Mouse (Mus musculus): Measurements from ENCODE around the gene E2f4. TPM values are rescaled to one million over a fixed set of nuclear protein-coding genes. Genes with fewer than 3 reads are reported as not detected.

The E2f4 gene
- polyA plus RNA-seq, 1 experiment from 2014 or later, result 57.5 TPM

DNA sequence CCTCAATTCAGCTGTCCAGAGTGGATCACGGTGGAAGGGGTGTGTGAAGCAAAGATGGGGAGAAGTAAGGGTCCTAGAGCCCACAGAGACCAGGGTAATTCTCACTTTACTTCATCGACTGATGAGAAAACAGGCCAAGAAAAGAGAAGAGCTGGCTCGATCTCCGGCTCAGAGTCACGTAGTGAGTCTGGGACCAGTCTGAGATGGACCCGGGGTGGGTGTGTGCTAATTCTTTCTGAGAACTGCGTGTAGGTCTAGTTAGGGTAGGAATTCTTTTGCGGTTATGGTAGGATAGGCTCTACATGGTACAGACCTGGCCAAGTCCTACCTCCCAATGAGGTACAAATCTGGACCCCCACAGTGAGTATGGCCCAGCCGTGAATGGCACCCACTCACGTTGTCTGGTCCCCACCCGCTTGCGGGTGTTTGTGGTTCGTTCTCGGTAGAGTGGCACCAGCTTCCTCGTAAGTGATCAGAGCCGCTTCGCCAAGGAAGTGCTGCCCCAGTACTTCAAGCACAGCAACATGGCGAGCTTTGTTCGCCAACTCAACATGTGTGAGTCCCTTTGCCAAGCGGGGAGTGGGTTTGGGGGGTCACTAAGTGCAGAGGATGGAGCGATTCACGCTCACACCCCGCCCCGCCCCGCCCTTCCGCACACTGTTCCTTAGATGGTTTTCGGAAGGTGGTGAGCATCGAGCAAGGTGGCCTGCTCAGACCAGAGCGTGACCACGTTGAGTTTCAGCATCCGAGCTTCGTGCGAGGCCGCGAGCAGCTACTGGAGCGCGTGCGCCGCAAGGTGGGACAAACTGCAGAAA is 27.2 kb upstream of the E2f4 start:
- Histone ChIP-seq H3K9me3 (no peaks in the 10 kb centered on the region; the same call in 1 of the 2 replicates), H3K4me3 (replicated peaks) (peak overlapping the region; percentile 50), H3K9ac (replicated peaks) (peak overlapping the region; percentile 42; the same call in 1 of the 2 replicates), H3K36me3 (no peaks in the 10 kb centered on the region), H3K27me3 (peaks cover 99% of the 10 kb centered on the region), H3K4me1 (replicated peaks) (peaks cover 33% of the 10 kb centered on the region), H3K27ac (no peak overlapping the region), H3K4me2 (replicated peaks) (peak overlapping the region; percentile 75)
- no peak for ATAC-seq
- WGBS, result 3% methylated on average over 39 of the region's 39 CpGs

DNA sequence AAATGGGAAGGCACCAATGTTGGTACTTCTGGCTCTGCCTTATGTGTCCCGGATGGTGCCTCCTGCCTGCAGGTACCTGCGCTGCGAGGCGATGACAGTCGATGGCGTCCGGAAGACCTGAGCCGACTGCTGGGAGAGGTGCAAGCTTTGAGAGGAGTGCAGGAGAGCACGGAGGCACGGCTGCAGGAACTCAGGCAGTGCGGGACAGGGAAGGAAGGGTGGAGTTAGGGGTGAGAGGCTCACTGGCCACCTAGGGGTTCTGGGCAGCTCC is 26.6 kb upstream of the E2f4 start:
- Histone ChIP-seq H3K27ac (no peak overlapping the region), H3K4me3 (replicated peaks) (peak overlapping the region; percentile 5; the same call in 1 of the 2 replicates), H3K4me1 (replicated peaks) (peaks cover 38% of the 10 kb centered on the region), H3K9me3 (no peaks in the 10 kb centered on the region; the same call in 1 of the 2 replicates), H3K27me3 (peaks cover 99% of the 10 kb centered on the region), H3K36me3 (no peaks in the 10 kb centered on the region), H3K9ac (replicated peaks) (no peak overlapping the region), H3K4me2 (replicated peaks) (peak overlapping the region; percentile 25; the same call in 1 of the 2 replicates)
- WGBS, result 2% methylated on average over 11 of the region's 11 CpGs
- ATAC-seq, result no peak

DNA sequence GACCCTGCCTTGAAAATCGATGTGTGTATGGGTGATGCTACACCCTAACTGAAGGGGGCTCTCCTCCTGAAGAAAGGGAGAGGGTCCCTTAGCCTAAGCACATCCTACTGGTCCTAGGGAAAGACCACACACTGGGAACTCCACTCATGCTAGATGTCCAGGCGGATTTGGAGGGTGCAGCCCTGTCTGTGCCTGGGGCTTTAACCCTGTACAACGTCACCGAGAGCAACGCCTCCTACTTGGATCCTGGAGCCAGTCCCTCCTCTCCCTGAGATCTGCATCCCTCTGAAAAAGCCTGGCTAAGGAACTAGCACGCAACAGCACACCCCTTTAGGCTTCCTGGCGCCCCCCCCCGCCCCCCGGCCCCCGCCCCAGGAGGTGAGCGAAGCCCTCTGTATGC is 22.1 kb upstream of the E2f4 start:
- peak overlapping the region; percentile 28; the same call in 1 of the 2 replicates for H3K9ac ChIP-seq (replicated peaks)
- H3K27ac ChIP-seq, result no peak overlapping the region
- H3K27me3 ChIP-seq, result peaks cover 99% of the 10 kb centered on the region
- 5% methylated on average over 11 of the region's 11 CpGs for WGBS
- no peak for ATAC-seq
- H3K4me3 ChIP-seq (replicated peaks), result peak overlapping the region; percentile 48; the same call in 1 of the 2 replicates
- H3K4me2 ChIP-seq (replicated peaks), result peak overlapping the region; percentile 84
- no peaks in the 10 kb centered on the region for H3K9me3 ChIP-seq
- peaks cover 36% of the 10 kb centered on the region for H3K4me1 ChIP-seq (replicated peaks)
- H3K36me3 ChIP-seq, result peaks cover 11% of the 10 kb centered on the region

DNA sequence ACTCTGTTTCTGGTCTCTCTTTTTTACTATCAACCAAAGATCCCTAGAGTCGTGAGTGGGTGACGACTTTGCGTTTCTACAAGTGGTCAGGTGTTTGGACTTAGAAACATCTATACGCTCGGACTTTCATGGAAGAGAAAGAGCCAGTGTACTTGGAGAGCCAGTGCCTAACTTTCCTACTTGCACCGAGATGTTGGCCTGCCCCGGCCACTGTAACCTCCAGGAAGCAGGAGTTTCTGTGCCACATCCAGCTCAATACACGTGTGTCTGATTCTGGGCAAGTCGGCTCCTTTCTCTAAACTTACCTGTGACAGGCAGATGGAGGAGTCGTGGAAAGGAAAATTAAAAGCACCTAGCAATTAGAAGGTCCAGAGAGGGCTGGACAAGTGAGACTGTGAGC is 21.6 kb upstream of the E2f4 start, which contains the start of gene Nol3:
Nol3 (plus strand) TSS at position 301 of the 400 bp plus-strand sequence.
- Histone ChIP-seq H3K4me3 (replicated peaks) (peak within 1 kb of the TSS; percentile 48), H3K9ac (replicated peaks) (peak within 1 kb of the TSS; percentile 70), H3K27me3 (peaks cover 98% of the 10 kb centered on the region), H3K4me2 (replicated peaks) (peak within 1 kb of the TSS; percentile 84), H3K36me3 (peaks cover 16% of the 10 kb centered on the region), H3K4me1 (replicated peaks) (peaks cover 31% of the 10 kb centered on the region), H3K9me3 (no peaks in the 10 kb centered on the region), H3K27ac (no peak within 1 kb of the TSS)
- peak; percentile 2; the same call in 1 of the 2 replicates for ATAC-seq
- 4% methylated on average over 10 of the region's 10 CpGs for WGBS

DNA sequence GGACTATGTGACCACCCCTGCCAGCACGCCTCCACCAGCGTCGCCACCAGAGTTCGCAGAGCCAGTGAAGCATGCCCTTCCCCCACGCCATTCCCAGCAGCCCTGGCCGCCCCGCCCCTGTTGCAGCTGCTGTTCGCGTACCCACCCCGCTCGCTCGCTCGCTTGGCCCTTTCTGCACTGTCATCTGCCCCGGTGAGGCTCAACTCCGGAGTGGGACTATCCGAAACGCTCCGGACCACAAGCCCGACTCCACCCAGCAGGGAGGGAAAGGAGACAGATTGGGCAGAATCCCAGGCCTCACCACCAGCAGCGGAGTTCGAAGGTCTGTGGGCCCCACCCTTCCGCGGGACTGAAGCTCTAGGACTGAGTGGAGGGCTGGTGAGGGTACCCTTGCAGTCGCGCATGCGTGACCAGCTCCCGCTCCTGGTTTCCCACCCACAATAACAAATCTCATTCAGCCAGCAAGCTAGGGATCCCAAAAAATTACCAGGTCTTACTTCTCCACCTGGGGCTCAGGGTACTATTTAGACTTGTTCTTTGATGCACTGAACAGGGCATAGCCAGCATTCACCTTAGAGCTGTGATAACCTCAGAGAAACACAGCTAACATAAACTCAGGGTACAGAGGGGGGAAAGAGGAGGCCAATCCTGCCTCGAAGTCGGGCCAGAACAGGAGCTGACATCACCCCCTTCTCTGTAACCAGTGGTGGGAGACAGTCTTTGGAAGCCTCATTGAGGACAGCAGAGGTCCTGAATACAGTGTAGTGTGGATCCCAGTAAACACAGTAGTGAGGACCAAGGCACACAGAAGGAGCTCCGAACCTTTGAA is 21.0 kb upstream of the E2f4 start:
- peak overlapping the region; percentile 84 for H3K4me2 ChIP-seq (replicated peaks)
- 2% methylated on average over 30 of the region's 30 CpGs for WGBS
- H3K4me3 ChIP-seq (replicated peaks), result peak overlapping the region; percentile 48
- H3K4me1 ChIP-seq (replicated peaks), result peaks cover 30% of the 10 kb centered on the region
- no peak overlapping the region for H3K27ac ChIP-seq
- H3K9ac ChIP-seq (replicated peaks), result peak overlapping the region; percentile 70
- peaks cover 20% of the 10 kb centered on the region for H3K36me3 ChIP-seq
- ATAC-seq, result peak; percentile 73
- H3K9me3 ChIP-seq, result no peaks in the 10 kb centered on the region
- H3K27me3 ChIP-seq, result peaks cover 94% of the 10 kb centered on the region

DNA sequence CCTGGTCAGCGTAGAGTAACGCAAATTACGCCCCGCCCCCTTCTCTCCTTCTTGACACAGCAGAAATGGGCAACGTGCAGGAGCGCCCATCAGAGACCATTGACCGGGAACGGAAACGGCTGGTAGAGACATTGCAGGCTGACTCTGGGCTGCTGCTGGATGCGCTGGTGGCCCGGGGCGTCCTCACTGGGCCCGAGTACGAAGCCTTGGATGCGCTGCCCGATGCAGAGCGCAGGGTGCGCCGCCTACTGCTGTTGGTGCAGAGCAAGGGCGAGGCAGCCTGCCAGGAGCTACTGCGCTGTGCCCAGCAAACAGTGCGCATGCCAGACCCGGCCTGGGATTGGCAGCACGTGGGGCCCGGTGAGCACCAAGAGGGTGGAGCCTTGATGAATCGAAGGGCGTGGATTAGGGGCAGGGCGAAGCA is 18.5 kb upstream of the E2f4 start:
- H3K9ac ChIP-seq (replicated peaks), result 0 out of 2 replicates have a peak overlapping the region, but pooled peaks have one; percentile 37
- H3K4me1 ChIP-seq (replicated peaks), result peaks cover 30% of the 10 kb centered on the region
- 3% methylated on average over 28 of the region's 28 CpGs for WGBS
- peaks cover 78% of the 10 kb centered on the region for H3K27me3 ChIP-seq
- H3K4me2 ChIP-seq (replicated peaks), result peak overlapping the region; percentile 48
- ATAC-seq, result peak; percentile 53
- H3K27ac ChIP-seq, result no peak overlapping the region
- no peaks in the 10 kb centered on the region for H3K9me3 ChIP-seq
- peak overlapping the region; percentile 20 for H3K4me3 ChIP-seq (replicated peaks)
- H3K36me3 ChIP-seq, result peaks cover 43% of the 10 kb centered on the region

DNA sequence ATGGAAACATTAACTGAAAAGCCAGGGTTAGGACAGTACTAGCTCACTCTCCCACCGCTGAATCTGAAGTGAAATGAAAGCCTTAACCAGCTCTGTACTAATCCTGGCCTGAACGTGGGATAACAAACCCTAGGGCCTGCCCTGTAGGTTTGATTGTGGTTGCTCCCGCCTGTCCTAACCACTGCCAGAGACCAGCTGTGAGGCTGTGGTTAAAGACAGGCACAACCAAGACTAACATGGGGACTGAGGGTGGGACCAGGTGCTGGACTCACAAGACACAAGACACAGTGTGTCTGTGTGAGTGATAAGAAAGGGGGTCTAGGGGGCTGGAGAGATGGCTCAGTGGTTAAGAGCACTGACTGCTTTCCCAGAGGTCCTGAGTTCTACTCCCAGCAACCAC is 16.9 kb upstream of the E2f4 start:
- no peak overlapping the region for H3K9ac ChIP-seq (replicated peaks)
- H3K4me3 ChIP-seq (replicated peaks), result no peak overlapping the region
- no peak for ATAC-seq
- peaks cover 56% of the 10 kb centered on the region for H3K36me3 ChIP-seq
- peaks cover 61% of the 10 kb centered on the region for H3K27me3 ChIP-seq
- no peak overlapping the region for H3K4me2 ChIP-seq (replicated peaks)
- H3K9me3 ChIP-seq, result no peaks in the 10 kb centered on the region
- no peak overlapping the region for H3K27ac ChIP-seq
- WGBS, result 61% methylated on average over 3 of the region's 3 CpGs
- peaks cover 36% of the 10 kb centered on the region for H3K4me1 ChIP-seq (replicated peaks)

DNA sequence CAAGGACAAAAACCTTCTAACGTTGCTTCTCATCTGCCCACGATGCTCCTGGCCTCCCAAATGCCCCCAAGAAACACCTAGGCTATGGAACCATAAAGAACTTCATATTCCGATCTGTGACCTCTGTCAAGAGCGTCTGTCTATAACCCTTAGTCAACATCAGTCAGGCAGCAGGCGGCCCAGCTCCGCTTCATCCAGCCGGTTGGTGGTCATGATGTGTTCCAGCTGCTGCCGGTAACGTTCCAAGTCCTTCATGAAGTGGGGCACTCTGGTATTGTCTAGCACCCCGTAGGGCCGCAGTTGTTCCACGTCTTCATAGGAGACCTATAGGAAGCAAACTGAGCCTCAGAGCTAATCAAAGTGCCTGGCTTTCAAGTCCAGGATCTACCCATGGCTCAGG is 15.6 kb upstream of the E2f4 start:
- Histone ChIP-seq H3K9me3 (no peaks in the 10 kb centered on the region), H3K4me2 (replicated peaks) (no peak overlapping the region), H3K4me1 (replicated peaks) (peaks cover 36% of the 10 kb centered on the region), H3K27me3 (peaks cover 49% of the 10 kb centered on the region), H3K4me3 (replicated peaks) (no peak overlapping the region), H3K9ac (replicated peaks) (no peak overlapping the region), H3K27ac (no peak overlapping the region), H3K36me3 (peaks cover 64% of the 10 kb centered on the region)
- ATAC-seq, result no peak
- WGBS, result 89% methylated on average over 12 of the region's 12 CpGs

DNA sequence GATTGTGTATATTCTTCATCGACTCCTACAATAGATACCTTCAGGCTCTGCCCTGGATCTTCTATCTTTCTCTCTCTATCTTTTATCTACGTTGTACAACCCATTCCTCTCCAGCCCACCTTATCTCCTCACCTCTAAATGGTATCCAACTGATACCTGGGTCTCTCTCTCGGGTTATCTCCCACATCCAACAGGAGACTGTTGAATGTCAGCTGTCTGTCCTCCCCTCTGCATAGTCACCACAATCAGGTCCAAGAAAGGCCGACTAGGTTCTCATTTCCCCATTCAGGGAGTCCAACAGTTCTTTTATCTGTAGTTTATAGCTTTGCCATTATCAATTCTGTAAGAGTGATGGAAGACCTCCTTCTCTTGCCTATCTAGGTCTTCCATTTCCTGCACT is 15.2 kb upstream of the E2f4 start:
- Histone ChIP-seq H3K4me3 (replicated peaks) (no peak overlapping the region), H3K4me2 (replicated peaks) (no peak overlapping the region), H3K27ac (no peak overlapping the region), H3K4me1 (replicated peaks) (peaks cover 37% of the 10 kb centered on the region), H3K9me3 (no peaks in the 10 kb centered on the region), H3K27me3 (peaks cover 45% of the 10 kb centered on the region), H3K9ac (replicated peaks) (no peak overlapping the region), H3K36me3 (peaks cover 64% of the 10 kb centered on the region)
- no peak for ATAC-seq
- 94% methylated on average over 4 of the region's 4 CpGs for WGBS

DNA sequence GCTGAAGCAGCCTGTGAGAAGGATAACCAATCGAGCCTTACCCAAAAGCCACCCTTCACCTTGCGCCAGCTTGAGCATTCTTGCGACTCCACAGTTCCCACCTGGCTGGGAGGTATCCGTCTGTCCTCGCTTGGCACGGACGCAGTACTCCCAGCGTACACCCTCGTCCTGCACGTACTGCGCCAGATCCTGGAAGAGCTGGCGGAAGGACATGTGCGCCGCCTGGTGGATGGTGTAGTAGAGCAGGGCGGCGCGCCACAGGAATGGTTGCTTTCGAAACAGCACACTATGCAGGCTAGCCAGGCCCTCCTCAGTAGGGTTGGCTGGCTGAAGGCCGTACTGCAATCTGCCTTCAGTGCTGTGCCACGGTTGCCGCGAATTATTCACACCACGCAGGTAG is 14.4 kb upstream of the E2f4 start:
- peak; percentile 49 for ATAC-seq
- 27% methylated on average over 23 of the region's 23 CpGs for WGBS

DNA sequence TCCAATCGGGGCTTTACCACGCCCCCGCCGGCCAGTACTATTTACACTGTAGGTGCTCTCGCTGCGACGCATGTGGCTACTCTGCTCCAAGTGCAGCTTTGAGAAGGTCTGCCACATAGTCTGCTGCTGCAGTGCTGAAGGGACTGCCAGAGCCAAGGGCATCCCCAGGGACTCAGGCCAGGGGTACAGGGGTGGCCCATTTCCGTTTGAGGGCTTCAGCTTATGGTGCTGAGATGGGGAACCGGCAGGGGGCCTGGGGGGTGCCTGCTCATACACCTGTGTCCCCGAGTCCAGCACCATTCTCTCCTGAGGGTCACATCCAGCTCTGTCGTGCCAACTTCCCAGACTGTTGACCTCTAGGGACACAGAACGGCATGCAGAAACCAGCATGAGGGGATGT is 11.9 kb upstream of the E2f4 start:
- 40% methylated on average over 12 of the region's 12 CpGs for WGBS
- Histone ChIP-seq H3K27me3 (peaks cover 17% of the 10 kb centered on the region), H3K27ac (no peak overlapping the region), H3K9me3 (no peaks in the 10 kb centered on the region), H3K4me2 (replicated peaks) (peak overlapping the region; percentile 81; the same call in 1 of the 2 replicates), H3K4me1 (replicated peaks) (peaks cover 52% of the 10 kb centered on the region), H3K4me3 (replicated peaks) (no peak overlapping the region), H3K36me3 (peaks cover 51% of the 10 kb centered on the region), H3K9ac (replicated peaks) (0 out of 2 replicates have a peak overlapping the region, but pooled peaks have one; percentile 39)
- no peak for ATAC-seq

More for the DNA sequence above, 14.4 kb upstream of the E2f4 start:
- no peak overlapping the region for H3K4me3 ChIP-seq (replicated peaks)
- H3K4me1 ChIP-seq (replicated peaks), result peaks cover 45% of the 10 kb centered on the region
- H3K27ac ChIP-seq, result no peak overlapping the region
- no peak overlapping the region for H3K4me2 ChIP-seq (replicated peaks)
- H3K9me3 ChIP-seq, result no peaks in the 10 kb centered on the region
- H3K27me3 ChIP-seq, result peaks cover 37% of the 10 kb centered on the region
- H3K9ac ChIP-seq (replicated peaks), result no peak overlapping the region
- peaks cover 64% of the 10 kb centered on the region for H3K36me3 ChIP-seq

DNA sequence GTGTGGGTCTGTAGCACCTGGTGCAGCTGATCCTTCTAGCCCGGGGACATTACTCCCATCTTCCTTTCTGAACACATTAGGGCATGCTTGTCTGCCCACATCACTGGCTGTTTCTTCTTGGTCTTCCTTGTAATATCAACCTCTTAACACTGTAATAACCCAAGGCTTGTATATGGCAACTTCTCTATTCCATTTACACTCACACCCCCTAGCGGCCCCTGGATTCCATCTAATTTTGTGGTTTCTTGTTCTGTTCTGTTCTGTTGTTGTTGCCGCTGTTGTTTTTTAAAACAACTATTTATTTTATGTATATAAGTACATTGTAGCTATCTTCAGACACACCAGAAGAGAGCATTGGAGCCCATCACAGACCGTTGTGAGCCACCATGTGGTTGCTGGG is 10.6 kb upstream of the E2f4 start:
- peak overlapping the region; percentile 56 for H3K4me3 ChIP-seq (replicated peaks)
- ATAC-seq, result no peak
- WGBS, result 82% methylated on average over 4 of the region's 4 CpGs

More for the DNA sequence above, 10.6 kb upstream of the E2f4 start:
- Histone ChIP-seq H3K36me3 (peaks cover 40% of the 10 kb centered on the region), H3K4me1 (replicated peaks) (peaks cover 57% of the 10 kb centered on the region), H3K9me3 (no peaks in the 10 kb centered on the region), H3K4me2 (replicated peaks) (peak overlapping the region; percentile 81), H3K9ac (replicated peaks) (no peak overlapping the region), H3K27me3 (peaks cover 12% of the 10 kb centered on the region), H3K27ac (no peak overlapping the region)
